Mouse (Mus musculus): Measurements from ENCODE around the gene Exosc6. TPM values are rescaled to one million over a fixed set of nuclear protein-coding genes. Genes with fewer than 3 reads are reported as not detected.
"Not testable (repeated sequence)": the region's sequence is repeated elsewhere in the genome, so short reads cannot be mapped to it uniquely, and the experiment has no call there.

Gene Exosc6
- polyA plus RNA-seq (2012; rRNA removed), result 21.5 and 39.8 TPM in 2 replicates

DNA sequence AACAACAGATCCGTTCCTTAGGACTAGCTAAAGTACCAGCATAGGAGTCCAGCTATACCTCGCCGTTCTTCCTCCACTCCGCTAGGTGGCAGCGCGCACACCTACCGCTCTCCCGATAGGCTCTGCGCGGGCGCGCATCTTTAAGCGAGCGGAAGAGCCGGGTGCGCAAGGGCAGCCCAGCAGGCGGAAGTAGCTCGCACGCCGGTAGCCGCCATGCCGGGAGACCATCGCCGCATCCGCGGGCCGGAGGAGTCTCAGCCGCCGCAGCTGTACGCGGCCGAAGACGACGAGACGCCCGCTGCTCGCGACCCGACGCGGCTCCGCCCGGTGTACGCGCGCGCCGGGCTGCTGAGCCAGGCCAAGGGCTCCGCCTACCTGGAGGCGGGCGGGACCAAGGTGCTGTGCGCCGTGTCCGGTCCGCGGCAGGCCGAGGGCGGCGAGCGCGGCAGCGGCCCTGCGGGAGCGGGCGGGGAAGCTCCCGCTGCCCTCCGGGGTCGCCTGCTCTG, at the start of gene Exosc6:
TSS of gene Exosc6 (plus strand) at position 182 of the 506 bp plus-strand sequence.
- Histone ChIP-seq H3K27ac (ENCODE audit: insufficient read depth, low read length) (peak within 1 kb of the TSS; percentile 97), H3K4me3 (ENCODE audit: extremely low read depth, insufficient read depth, insufficient read length) (peak within 1 kb of the TSS; percentile 100), H3K27me3 (ENCODE audit: control insufficient read depth, insufficient read depth, low read length) (no peaks in the 10 kb centered on the region), H3K4me1 (ENCODE audit: control insufficient read depth, insufficient read depth, insufficient read length) (peaks cover 7% of the 10 kb centered on the region), H3K36me3 (ENCODE audit: control insufficient read depth, insufficient read depth, low read length) (peaks cover 28% of the 10 kb centered on the region)
- DNase-seq (ENCODE audit: low read depth in 1 of 2, low spot score in 2 of 2), result peak; percentile 88
- TF ChIP-seq CTCF (IDR thresholded peaks at IDR 0.05; ENCODE audit: extremely low read depth, insufficient read depth, insufficient read length, insufficient replicate concordance), result peak; percentile 88
- peak; percentile 52 for TF ChIP-seq POLR2A (IDR thresholded peaks at IDR 0.05; ENCODE audit: low read depth, low read length)
- under 1% methylated on average over 68 of the region's 68 CpGs for WGBS

DNA sequence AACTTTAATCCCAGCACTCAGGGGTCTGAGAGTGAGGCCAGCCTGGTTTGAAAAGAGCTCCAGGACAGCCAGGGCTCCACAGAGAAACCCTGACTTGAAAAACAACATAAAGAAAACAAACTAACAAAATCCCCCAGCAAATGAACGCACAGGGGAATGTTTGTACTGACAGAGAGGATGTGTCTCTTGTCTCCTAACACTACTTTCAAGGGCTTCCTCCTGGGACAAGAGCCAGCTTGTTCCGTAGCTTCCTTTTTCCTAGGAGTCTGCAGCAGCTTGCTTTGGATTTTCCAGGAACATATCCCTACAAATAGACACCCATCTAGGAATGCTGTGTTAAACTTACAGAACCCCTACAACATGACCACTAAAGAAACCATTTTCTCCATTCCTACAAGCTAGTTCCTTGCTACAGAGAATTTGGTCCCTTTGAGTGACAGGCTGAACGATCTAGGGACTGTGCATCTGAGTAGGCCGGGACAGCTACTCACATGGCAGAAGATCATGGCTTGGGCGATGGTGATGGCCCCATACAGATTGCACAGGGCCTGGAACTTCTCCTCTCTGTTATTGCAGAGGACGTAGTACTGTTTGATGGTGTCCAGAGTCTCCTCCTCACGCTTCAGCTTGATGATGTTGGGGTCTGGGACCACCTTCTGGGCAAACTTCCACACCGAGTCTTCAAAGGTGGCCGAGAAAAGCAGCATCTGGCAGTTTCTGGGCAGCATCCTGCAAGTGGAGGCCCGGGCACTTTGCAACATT, 45.7 kb upstream of the Exosc6 start:
- 89% methylated on average over 9 of the region's 10 CpGs for WGBS
- DNase-seq (ENCODE audit: low read depth in 1 of 2, low spot score in 2 of 2); H3K4me3 ChIP-seq (ENCODE audit: extremely low read depth, insufficient read depth, insufficient read length); H3K27me3 ChIP-seq (ENCODE audit: control insufficient read depth, insufficient read depth, low read length); H3K27ac ChIP-seq (ENCODE audit: insufficient read depth, low read length); H3K4me1 ChIP-seq (ENCODE audit: control insufficient read depth, insufficient read depth, insufficient read length): not testable (repeated sequence)
- peaks cover 21% of the 10 kb centered on the region for H3K36me3 ChIP-seq (ENCODE audit: control insufficient read depth, insufficient read depth, low read length)

DNA sequence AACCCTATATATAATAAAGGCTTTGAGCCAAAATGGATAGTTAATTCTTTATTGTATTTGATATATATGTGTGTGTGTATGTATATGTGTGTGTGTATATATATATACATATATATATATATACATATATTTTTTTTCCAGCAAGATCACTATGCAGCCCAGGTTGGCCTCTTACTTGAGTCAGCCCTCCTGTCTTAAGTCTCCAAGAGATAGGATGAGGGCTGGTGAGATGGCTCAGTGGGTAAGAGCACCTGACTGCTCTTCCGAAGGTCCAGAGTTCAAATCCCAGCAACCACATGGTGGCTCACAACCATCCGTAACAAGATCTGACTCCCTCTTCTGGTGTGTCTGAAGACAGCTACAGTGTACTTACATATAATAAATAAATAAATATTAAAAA, 29.5 kb upstream of the Exosc6 start:
- H3K27ac ChIP-seq (ENCODE audit: insufficient read depth, low read length); H3K36me3 ChIP-seq (ENCODE audit: control insufficient read depth, insufficient read depth, low read length); H3K4me1 ChIP-seq (ENCODE audit: control insufficient read depth, insufficient read depth, insufficient read length); H3K27me3 ChIP-seq (ENCODE audit: control insufficient read depth, insufficient read depth, low read length); H3K4me3 ChIP-seq (ENCODE audit: extremely low read depth, insufficient read depth, insufficient read length); DNase-seq (ENCODE audit: low read depth in 1 of 2, low spot score in 2 of 2): not testable (repeated sequence)
- WGBS, result 94% methylated on average over 2 of the region's 2 CpGs

DNA sequence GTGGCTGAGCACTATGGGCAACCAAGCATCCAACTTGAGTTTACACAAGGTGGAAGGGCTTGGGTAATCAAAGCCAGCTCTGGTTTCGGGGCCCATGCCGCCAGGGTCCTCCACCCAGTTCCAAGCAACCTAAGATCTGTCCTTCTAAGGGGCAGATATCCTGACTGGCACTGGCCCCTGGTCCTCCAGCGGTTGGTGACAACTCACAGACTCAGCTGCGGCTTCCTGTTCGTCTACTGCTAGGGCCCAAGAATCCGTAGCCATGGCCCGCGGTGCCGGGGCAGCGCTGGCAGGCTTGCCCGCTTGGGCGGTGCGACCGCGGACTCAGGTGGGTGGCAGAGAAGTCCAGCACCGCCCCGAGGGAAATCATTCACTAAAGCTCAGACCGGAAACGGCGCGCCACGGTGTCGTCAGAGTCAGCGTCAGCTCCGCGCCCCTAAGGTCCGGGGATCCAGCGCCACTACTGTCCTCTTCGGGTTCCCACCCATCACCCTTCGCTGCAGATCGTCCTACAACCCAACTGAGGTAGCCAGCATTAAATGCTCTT, 28.7 kb upstream of the Exosc6 start:
- H3K4me3 ChIP-seq (ENCODE audit: extremely low read depth, insufficient read depth, insufficient read length), result peak overlapping the region; percentile 76
- peak overlapping the region; percentile 82 for H3K27ac ChIP-seq (ENCODE audit: insufficient read depth, low read length)
- no peaks in the 10 kb centered on the region for H3K27me3 ChIP-seq (ENCODE audit: control insufficient read depth, insufficient read depth, low read length)
- under 1% methylated on average over 31 of the region's 31 CpGs for WGBS
- no peaks in the 10 kb centered on the region for H3K36me3 ChIP-seq (ENCODE audit: control insufficient read depth, insufficient read depth, low read length)
- TF ChIP-seq POLR2A (IDR thresholded peaks at IDR 0.05; ENCODE audit: low read depth, low read length), result 0 out of 2 replicates have a peak, but pooled peaks have one; percentile 26
- TF ChIP-seq CTCF (IDR thresholded peaks at IDR 0.05; ENCODE audit: extremely low read depth, insufficient read depth, insufficient read length, insufficient replicate concordance), result no peak
- no peaks in the 10 kb centered on the region; the same call in none of the 2 replicates for H3K4me1 ChIP-seq (ENCODE audit: control insufficient read depth, insufficient read depth, insufficient read length)
- DNase-seq (ENCODE audit: low read depth in 1 of 2, low spot score in 2 of 2), result peak; percentile 67 to 84

DNA sequence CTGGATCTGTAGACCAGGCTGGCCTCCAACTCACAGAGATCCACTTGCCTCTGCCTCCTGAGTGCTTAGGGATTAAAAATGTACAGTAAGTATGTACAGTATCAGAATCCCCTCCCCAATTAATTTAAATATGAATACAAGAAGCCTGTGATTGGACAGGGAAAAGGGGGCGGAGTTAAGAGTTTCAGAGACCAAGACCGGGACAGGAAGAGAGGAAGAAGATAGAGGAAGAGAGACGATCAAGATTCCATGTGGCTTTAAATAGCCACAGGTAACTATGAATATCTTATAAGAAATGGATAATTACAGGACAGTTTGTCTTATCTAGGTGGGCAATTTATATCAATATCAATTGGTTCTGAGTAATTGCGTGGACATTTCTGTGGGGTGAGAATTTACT, 26.6 kb upstream of the Exosc6 start:
- Histone ChIP-seq H3K27ac (ENCODE audit: insufficient read depth, low read length) (no peak overlapping the region), H3K27me3 (ENCODE audit: control insufficient read depth, insufficient read depth, low read length) (no peaks in the 10 kb centered on the region), H3K36me3 (ENCODE audit: control insufficient read depth, insufficient read depth, low read length) (no peaks in the 10 kb centered on the region), H3K4me1 (ENCODE audit: control insufficient read depth, insufficient read depth, insufficient read length) (peaks cover under 1% of the 10 kb centered on the region), H3K4me3 (ENCODE audit: extremely low read depth, insufficient read depth, insufficient read length) (no peak overlapping the region)
- TF ChIP-seq CTCF (IDR thresholded peaks at IDR 0.05; ENCODE audit: extremely low read depth, insufficient read depth, insufficient read length, insufficient replicate concordance) (no peak), POLR2A (IDR thresholded peaks at IDR 0.05; ENCODE audit: low read depth, low read length) (no peak)
- 25% methylated on average over 4 of the region's 4 CpGs for WGBS
- DNase-seq (ENCODE audit: low read depth in 1 of 2, low spot score in 2 of 2), result no peak

DNA sequence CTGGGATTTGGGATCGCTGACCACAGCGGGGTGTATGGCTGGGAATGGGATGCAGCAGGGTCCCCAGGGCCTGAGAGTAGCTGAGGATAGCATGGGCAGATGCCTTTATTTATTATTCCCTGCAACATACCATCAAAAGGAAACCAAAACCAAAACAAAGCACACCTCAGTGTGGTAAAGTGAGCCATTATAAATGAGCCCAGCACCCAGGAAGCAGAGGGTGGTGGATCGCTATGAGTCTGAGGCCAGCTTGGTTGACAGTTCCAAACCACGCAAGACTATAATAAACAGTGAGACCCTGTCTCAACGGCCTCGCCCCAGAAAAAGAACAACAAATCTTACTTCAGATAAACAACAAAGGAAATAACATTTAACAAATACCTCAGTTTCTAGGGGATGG, 26.1 kb upstream of the Exosc6 start:
- WGBS, result 66% methylated on average over 6 of the region's 6 CpGs
- Histone ChIP-seq H3K27ac (ENCODE audit: insufficient read depth, low read length) (no peak overlapping the region), H3K4me3 (ENCODE audit: extremely low read depth, insufficient read depth, insufficient read length) (peak overlapping the region; percentile 45; the same call in 1 of the 2 replicates), H3K4me1 (ENCODE audit: control insufficient read depth, insufficient read depth, insufficient read length) (peaks cover 4% of the 10 kb centered on the region), H3K27me3 (ENCODE audit: control insufficient read depth, insufficient read depth, low read length) (no peaks in the 10 kb centered on the region), H3K36me3 (ENCODE audit: control insufficient read depth, insufficient read depth, low read length) (no peaks in the 10 kb centered on the region)
- no peak for DNase-seq (ENCODE audit: low read depth in 1 of 2, low spot score in 2 of 2)
- TF ChIP-seq CTCF (IDR thresholded peaks at IDR 0.05; ENCODE audit: extremely low read depth, insufficient read depth, insufficient read length, insufficient replicate concordance), result no peak

DNA sequence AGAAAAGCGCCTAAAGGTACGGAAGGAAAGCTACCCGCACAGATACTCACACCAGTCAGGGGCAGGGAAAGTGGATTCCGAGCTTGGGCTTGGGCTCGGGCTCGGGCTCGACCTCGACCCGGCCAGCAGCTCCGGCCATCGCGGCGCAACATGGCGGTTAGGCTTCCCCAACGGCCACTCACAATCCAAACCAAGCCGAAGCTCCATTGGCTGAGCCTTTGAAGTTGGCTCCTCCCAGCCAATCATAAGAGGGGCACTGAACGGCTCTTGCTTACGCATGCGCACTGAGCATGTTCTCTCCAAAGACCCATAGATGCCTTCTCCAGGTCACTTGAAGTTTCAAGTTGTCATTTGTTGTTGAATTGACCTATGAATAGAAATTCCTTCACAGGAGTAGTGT, 24.6 kb upstream of the Exosc6 start, which contains the start of gene Ddx19b:
TSS of gene Ddx19b (minus strand) at position 180 of the 400 bp plus-strand sequence.
- TF ChIP-seq POLR2A (IDR thresholded peaks at IDR 0.05; ENCODE audit: low read depth, low read length) (no peak), CTCF (IDR thresholded peaks at IDR 0.05; ENCODE audit: extremely low read depth, insufficient read depth, insufficient read length, insufficient replicate concordance) (no peak)
- Histone ChIP-seq H3K27me3 (ENCODE audit: control insufficient read depth, insufficient read depth, low read length) (no peaks in the 10 kb centered on the region), H3K27ac (ENCODE audit: insufficient read depth, low read length) (no peak within 1 kb of the TSS), H3K4me1 (ENCODE audit: control insufficient read depth, insufficient read depth, insufficient read length) (peaks cover 4% of the 10 kb centered on the region), H3K4me3 (ENCODE audit: extremely low read depth, insufficient read depth, insufficient read length) (no peak within 1 kb of the TSS), H3K36me3 (ENCODE audit: control insufficient read depth, insufficient read depth, low read length) (no peaks in the 10 kb centered on the region)
- DNase-seq (ENCODE audit: low read depth in 1 of 2, low spot score in 2 of 2), result no peak
- WGBS, result 97% methylated on average over 19 of the region's 19 CpGs

All from spleen, adult 2 months (tissue).